Mouse (Mus musculus): ENCODE measurements around the gene Dkkl1.

GRCm38 (mm10) chr7:45221680-45222079 is 9.7 kb upstream of the Dkkl1 start:
- TF ChIP-seq POLR2A (IDR thresholded peaks at IDR 0.05; ENCODE audit: extremely low read depth, insufficient read depth, low read length) (no peak), CTCF (IDR thresholded peaks at IDR 0.05; ENCODE audit: low read depth, low read length) (no peak)

All from liver, adult 2 months (tissue).